17 mouse cellular contexts compared by ENCODE assay signal in the genomic region with DNA sequence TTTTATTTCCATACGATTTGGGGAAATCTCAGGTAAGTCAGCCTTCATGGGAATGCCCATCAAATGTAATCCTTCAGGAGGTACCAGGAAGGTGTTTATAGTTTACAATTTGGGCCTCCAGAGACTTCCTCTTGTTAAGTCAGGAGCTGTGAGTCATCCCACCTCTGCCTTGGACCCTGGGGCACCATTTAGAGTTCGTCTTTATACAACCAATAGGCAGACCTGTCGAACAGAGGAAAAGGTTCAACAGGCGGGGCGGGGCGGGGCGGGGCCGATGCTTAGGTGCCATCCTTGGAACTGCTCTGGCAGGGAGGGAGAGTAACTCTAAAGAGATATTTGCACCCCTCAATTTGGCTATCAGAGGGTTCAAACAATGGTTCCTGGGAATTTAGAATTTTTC. TPM values are rescaled to one million over a fixed set of nuclear protein-coding genes. Genes with fewer than 3 reads are reported as not detected.
"Had no signal": no experiment of that assay in that cellular context is flagged by ENCODE, and none has a peak within 500 bp of the region (broad histone marks: within the 10 kb centered on the region; RNA-seq: fewer than 3 reads in every experiment).

No protein-coding gene starts in this region.

- H3K9ac ChIP-seq: neural tube, embryonic 13.5 days; neural tube, embryonic 15.5 days; stomach, embryonic 15.5 days had no signal

- H3K27me3 ChIP-seq: neural tube, embryonic 13.5 days; neural tube, embryonic 15.5 days; stomach, embryonic 15.5 days had no signal

- H3K4me1 ChIP-seq: neural tube, embryonic 13.5 days; neural tube, embryonic 15.5 days; stomach, embryonic 15.5 days had no signal

- H3K4me3 ChIP-seq: neural tube, embryonic 13.5 days; neural tube, embryonic 15.5 days; stomach, embryonic 15.5 days had no signal

- DNase-seq: retina, postnatal 1 day; right cerebral cortex, adult 18-20 months; right cerebral cortex, postnatal 14 days; right cerebral cortex, postnatal 25 days; right cerebral cortex, postnatal 4 days; spleen, adult 18-20 months; thymus, adult 18-20 months; thymus, adult 2 months; thymus, postnatal 14 days; thymus, postnatal 25 days; thymus, postnatal 36 days; thymus, postnatal 4 days had no signal

- H3K4me2 ChIP-seq: neural tube, embryonic 13.5 days; neural tube, embryonic 15.5 days; stomach, embryonic 15.5 days had no signal

- H3K9me3 ChIP-seq: neural tube, embryonic 13.5 days; neural tube, embryonic 15.5 days; stomach, embryonic 15.5 days had no signal

- H3K36me3 ChIP-seq: neural tube, embryonic 13.5 days; neural tube, embryonic 15.5 days; stomach, embryonic 15.5 days had no signal

- H3K27ac ChIP-seq: neural tube, embryonic 13.5 days; neural tube, embryonic 15.5 days; stomach, embryonic 15.5 days; stomach, postnatal 0 days had no signal

RNA-seq across cellular contexts. Expression of a gene that starts 49.8 kb away (rescaled TPM):
- total RNA-seq: neutrophil, adult 5-6 weeks had no signal
